Mouse (Mus musculus) embryo, embryonic 10 days (tissue): ENCODE measurements at regions not wholly inside any gene's neighbourhood (a gene's known extent, or its start where the extent isn't known, plus 50 kb on each side); places are given as distances from the start of the nearest gene placed in this dataset.

Source experiments
- DNase-seq: peaks from one replicate; pipeline ENCODE4 v3.0.0-alpha.2; 2015; ENCODE audit warnings: low spot score

- no peak for DNase-seq
These were observed 138.9 kb upstream of the Ddit4l start for GRCm38 (mm10) chr3:137482546-137482945.

DNA sequence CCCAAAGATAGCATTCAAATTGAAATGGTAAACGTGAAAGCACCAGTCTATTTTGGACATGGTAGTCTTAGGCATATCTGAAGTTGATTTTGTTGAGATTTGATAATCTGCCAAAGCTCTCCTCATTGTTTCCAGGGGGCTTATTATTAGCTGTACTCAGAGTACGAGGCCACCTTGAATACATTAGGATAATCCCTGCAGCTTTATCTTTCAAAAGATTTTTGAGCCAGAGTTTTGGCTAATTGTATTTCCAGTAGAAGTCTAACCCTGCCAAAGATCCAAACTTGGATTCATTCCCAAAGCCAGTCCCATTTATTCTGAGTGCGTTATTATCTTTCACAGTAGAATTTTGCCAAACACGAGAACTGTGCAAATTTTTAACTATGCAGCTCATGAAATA, 138.4 kb upstream of the Ddit4l start:
- no peak for DNase-seq

GRCm38 (mm10) chr3:137489592-137489991, 131.8 kb upstream of the Ddit4l start:
- DNase-seq, result no peak

DNA sequence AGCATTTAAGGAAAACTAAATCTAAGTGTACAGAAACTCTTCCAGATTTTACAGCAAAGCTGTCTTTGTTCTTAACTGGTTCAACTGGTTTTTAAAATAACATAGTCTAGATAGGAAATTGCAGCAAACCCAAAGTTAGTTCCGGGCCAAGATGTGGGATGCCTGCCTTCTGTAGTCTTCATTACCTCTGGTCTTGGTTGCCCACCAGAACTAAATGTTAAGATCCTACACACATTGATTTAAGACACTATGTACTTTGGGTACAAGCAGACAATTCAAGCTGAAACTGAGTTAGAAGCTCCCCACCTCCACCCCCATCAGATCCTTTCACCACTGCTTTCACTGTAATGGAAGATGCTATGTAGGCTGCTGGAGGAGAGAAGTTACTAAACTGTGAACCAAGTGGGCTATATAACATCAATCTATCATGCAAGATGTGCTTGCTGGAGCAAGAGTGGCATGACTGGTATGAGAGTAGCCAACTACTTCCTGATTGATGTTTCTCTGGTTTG, 129.8 kb upstream of the Ddit4l start:
- no peak for DNase-seq

- DNase-seq, result no peak
These were observed 123.1 kb upstream of the Ddit4l start for GRCm38 (mm10) chr3:137498343-137498742.

DNA sequence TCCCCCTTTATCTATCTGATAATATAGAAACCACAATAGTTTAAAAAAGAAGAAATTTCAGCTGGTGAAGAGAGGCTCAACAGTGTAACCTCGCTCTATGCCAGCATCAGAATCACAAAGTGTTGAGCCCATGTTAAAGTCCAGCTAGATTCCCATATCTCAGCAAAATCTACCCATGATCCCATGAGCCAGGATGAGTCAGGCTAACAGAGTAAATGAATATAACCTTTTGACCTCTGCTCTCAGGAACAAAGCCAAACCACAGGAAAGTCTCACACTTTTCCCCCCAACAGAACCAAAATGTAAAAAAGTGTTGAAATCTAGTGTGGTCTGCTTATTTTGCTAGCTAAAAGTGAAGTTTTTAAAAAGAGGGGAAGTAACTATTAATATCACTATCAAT, 110.1 kb upstream of the Ddit4l start:
- DNase-seq, result no peak

- no peak for DNase-seq
These were observed 109.0 kb upstream of the Ddit4l start for GRCm38 (mm10) chr3:137512411-137512810.

GRCm38 (mm10) chr3:137513026-137513425, 108.4 kb upstream of the Ddit4l start:
- no peak for DNase-seq

DNA sequence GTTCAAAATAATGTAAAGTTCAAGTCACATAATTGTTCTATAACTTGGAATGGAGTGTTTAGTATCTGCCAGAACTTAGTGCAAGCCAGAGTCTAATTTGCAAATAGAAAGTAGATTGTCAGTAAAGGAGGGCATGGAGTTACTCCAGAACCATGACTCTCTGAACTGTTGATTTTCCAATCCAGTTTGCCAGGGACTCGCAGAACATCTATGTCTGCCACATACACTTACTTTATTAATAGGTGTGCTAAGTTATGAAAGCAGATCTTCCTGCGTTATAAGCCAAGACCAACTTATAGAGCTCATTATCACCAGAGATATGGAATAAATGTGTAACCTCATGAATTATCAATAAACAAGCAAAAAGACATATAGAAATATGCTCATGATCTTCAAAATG, 107.2 kb upstream of the Ddit4l start:
- no peak for DNase-seq

DNA sequence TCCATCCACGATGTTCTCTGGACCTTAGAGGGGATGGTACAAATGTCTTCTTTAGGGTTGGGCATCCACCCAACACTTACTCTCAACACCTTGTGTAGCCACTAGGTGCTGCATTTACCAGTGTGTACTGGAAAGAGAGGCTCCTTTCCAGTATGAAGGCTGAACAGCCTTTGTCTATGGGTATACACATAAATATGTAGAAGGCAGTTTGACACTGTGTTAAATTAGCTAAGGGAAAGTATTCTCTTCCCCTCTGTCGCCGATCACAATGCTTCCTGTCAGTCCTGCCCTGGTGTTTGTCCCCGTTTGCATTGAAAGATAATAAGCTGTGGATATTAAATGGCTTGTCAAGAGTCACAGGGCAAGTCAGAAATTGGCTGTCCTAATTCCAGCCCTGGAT, 104.0 kb upstream of the Ddit4l start:
- DNase-seq, result no peak

GRCm38 (mm10) chr3:137520191-137520590, 101.2 kb upstream of the Ddit4l start:
- DNase-seq, result no peak

GRCm38 (mm10) chr3:137525606-137526575, 95.5 kb upstream of the Ddit4l start:
- no peak for DNase-seq

- DNase-seq, result no peak
These were observed 91.8 kb upstream of the Ddit4l start for GRCm38 (mm10) chr3:137529592-137529960.

- no peak for DNase-seq
These were observed 91.3 kb upstream of the Ddit4l start for GRCm38 (mm10) chr3:137529961-137530609.

GRCm38 (mm10) chr3:137541666-137542065, 79.7 kb upstream of the Ddit4l start:
- no peak for DNase-seq

- DNase-seq, result no peak
These were observed 79.1 kb upstream of the Ddit4l start for GRCm38 (mm10) chr3:137542343-137542742.

DNA sequence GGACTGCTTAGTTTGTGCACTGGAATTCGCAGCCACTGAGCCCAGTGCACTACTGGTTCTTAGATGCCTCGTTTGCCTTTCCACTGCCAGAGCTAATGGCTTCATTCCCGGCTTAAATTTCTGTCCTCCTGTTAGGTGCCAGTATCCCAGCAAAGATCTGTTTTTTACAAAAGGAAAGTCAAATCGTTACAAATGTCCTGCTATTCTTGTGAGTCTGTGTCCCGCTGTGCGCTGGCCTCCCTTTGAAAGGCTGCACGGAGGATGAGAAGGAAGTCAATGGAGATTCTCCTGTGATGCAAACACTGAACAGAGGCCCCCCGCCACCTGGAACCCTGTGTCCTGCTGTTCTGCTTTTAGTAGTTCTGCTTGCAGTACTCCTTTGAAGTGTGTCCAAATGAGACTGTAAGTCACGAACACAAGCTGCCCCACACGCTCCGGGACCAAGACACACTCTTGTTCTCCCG, 74.0 kb upstream of the Ddit4l start:
- DNase-seq, result peak; percentile 71

- DNase-seq, result peak; percentile 49
These were observed 73.5 kb upstream of the Ddit4l start for GRCm38 (mm10) chr3:137547938-137548337.

GRCm38 (mm10) chr3:137550708-137551107, 70.7 kb upstream of the Ddit4l start:
- no peak for DNase-seq

DNA sequence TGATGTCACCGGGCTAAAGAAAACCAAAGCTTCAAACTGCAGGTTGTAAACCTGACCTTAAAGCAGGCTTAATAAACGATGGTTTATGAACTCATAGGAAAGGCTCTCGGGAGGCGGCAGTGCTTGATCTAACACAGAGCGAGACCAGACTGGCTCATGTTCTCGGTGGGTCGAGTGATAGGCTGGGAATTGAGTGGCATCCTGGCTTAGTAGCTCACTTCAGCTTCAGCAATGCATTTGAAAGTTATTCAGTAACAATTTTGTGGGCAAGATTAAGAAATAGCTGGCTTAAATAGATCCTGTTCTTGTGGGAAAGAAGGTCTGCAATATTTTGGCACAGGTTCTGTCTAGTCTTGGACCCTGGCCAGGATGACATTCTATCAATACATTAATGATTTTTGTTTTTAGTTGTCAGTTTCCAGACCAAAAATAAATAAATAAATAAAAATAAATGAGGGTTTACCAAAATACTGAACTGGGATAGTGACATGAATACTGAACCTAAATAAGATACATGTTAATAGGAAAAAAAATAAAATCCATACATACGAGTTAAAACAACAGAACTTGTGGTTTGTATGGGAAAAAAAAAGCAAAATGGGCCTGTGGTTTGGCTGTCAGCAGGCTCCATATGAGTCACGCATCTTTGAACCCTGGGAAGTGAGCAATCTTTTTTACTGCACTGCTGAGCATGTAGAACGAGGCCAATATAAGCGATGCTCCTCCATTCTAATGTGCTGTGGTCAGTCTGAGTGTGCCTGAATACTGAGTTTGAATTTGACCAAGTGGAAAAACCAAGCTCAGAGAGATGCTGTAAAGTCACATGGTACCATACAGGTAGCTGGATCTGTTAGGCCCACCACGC, 68.7 kb upstream of the Ddit4l start:
- no peak for DNase-seq

DNA sequence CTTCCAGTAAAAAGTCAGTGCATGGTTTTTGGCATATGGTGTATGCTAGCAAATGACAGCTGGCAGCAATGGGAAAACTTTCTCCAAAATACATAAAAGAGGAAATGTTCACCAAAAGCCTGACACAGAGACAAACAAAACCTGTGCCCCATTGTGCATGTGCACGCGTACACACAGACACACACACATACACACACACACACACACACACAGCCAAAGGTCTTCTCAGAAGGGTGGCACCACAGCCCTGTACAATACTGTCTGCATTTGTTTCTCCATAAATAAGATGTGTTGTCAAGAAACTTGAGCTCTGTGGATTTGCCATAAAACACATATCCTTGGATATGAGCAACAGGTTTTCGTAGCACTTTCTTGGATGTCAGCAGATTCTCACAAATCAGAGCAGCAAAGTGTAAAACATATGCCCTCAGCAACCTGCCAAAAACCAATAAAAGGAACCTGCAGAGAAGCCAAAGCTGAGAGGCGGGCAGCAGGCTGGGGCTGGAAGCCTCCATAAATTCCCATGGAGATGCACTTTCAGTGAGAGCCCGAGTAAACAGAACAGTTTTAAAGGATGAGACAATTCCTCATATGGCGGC, 60.5 kb upstream of the Ddit4l start:
- no peak for DNase-seq

GRCm38 (mm10) chr3:137561986-137562385, 59.4 kb upstream of the Ddit4l start:
- DNase-seq, result no peak
